Mouse (Mus musculus) ES-Bruce4 (cell line): Measurements from ENCODE around the gene Ltbp2.

ENCODE experiments used
- CTCF ChIP-seq: IDR thresholded peaks from one replicate; pipeline ENCODE4 v1.8.1; 2011; ENCODE audit warnings: low read depth, low read length
- EP300 ChIP-seq: IDR thresholded peaks from 2 replicates; pipeline ENCODE4 v1.6.1; 2011; ENCODE audit warnings: low read depth, low read length; ENCODE audit not compliant: insufficient read depth

DNA sequence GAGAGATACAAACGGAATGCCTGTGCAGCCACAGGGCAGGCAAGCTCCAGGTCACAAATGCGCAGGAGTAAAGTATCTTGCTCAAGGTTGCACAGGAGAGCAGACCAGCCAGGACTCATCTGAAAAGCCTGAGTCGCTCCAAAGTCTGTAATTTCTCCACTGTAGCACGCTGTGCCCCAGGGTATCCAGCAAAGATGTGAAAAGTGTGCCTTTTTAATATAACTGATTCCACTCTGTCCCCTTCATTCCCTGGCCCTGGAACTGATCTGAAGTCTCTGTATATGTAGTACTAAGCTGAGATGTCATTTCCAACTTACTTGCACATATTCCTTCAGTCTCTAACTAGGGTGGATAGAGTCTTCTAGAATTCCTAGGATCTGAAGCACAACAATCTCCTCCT, 6.5 kb upstream of the Ltbp2 start:
- no peak for TF ChIP-seq CTCF
- no peak for TF ChIP-seq EP300
